Mouse (Mus musculus): ENCODE measurements around the gene Cbr3. TPM values are rescaled to one million over a fixed set of nuclear protein-coding genes. Genes with fewer than 3 reads are reported as not detected.

Cbr3 gene
- total RNA-seq, 2 experiments from 2014 or later = 1.3 to 1.8 TPM

- DNase-seq = peak; percentile 51 to 73
- intact Hi-C loops (cut with DNase I) = no loop called here
Measured at GRCm38 (mm10) chr16:93710924-93711323, 27.9 kb downstream of the Cbr3 start.

- intact Hi-C loops (cut with DNase I) = no loop called here
- DNase-seq = peak; percentile 99
Measured at GRCm38 (mm10) chr16:93711411-93712188, 28.6 kb downstream of the Cbr3 start, which contains the start of gene Dop1b. Gene Dop1b, plus strand, starts transcription at chr16:93711904.

DNA sequence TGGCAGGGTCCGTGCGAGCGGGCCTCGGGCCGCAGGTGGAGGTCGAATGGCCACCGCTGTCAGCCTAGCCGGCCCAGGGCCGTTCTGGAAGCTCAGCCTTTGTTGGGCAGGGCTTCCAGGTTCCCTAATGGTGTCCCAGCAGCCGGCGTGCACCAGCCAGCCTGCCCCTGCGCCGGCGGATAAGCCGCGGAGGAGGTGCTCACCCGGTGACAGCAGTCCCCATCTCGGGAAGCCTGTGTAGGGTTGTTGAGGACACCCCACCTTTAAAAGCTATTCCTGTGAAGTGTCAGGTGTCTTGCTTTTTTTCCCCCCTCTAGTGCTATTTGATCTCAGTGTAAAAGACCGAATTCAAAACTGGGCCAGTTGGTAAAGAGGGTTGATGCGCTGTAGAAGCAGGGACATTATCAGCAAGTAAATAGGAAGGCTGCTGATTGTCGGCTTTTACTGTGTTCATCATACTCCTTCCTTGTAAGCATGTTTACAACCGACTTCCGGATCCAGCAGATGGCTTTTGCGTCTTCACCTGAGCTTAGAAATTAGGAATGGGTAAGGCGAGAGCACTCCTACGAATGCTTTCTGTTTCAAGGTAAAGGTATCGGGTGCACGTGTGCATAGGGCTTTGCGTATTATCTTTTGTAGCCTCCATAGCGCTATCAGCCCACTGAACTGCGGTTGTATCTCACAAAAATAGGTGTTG lies 29.3 kb downstream of the Cbr3 start:
- intact Hi-C loops (cut with DNase I) = no loop called here
- no peak for DNase-seq

- intact Hi-C loops (cut with DNase I) = no loop called here
- no peak for DNase-seq
Measured at GRCm38 (mm10) chr16:93712966-93713365, 30.0 kb downstream of the Cbr3 start.

GRCm38 (mm10) chr16:93714426-93714825 lies 31.4 kb downstream of the Cbr3 start:
- intact Hi-C loops (cut with DNase I) = no loop called here
- no peak for DNase-seq

GRCm38 (mm10) chr16:93715826-93716225 lies 32.8 kb downstream of the Cbr3 start:
- intact Hi-C loops (cut with DNase I) = no loop called here
- DNase-seq = no peak

DNA sequence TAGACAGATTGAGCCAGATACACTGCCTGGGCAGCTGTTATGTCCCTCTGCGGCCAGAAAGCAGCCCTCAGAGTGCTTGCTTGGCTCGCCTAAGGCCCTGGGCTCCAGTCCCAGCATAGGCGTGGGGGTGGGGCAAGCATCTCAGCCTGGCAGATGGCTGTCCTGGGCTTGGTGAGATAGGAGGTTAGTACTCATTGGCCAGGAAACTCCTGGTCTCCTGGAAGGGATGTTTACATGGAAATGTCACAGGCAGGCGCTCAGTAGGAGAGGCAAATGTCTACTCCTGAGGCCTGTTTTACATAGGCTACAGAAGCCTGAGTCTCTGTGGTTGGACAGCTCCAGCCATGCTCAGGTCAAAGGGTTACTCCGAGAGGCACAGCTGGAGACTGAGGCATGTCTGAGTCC lies 34.3 kb downstream of the Cbr3 start:
- DNase-seq = peak; percentile 75 to 84
- intact Hi-C loops (cut with DNase I) = no loop called here

GRCm38 (mm10) chr16:93721771-93722170 lies 38.8 kb downstream of the Cbr3 start:
- no peak for DNase-seq
- intact Hi-C loops (cut with DNase I) = no loop called here

DNA sequence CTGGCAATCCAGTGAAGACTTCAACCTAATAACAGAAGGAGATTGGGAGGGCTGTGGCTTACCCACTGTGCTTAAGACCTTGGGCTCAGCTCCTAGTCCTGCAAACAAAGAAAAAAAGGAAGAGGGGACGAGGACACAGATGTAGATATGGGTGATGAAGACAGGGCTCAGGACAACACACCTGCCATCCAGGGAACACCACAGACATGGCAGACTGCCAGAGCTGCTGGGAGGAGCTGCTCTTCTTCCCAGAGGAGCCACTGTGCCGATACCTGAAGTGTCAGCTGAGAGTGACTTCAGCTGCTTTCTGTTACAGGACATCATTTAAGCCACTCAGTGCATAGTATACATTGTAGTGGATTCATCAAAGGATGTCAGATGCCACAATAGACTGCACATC lies 39.5 kb downstream of the Cbr3 start:
- intact Hi-C loops (cut with DNase I) = no loop called here

DNA sequence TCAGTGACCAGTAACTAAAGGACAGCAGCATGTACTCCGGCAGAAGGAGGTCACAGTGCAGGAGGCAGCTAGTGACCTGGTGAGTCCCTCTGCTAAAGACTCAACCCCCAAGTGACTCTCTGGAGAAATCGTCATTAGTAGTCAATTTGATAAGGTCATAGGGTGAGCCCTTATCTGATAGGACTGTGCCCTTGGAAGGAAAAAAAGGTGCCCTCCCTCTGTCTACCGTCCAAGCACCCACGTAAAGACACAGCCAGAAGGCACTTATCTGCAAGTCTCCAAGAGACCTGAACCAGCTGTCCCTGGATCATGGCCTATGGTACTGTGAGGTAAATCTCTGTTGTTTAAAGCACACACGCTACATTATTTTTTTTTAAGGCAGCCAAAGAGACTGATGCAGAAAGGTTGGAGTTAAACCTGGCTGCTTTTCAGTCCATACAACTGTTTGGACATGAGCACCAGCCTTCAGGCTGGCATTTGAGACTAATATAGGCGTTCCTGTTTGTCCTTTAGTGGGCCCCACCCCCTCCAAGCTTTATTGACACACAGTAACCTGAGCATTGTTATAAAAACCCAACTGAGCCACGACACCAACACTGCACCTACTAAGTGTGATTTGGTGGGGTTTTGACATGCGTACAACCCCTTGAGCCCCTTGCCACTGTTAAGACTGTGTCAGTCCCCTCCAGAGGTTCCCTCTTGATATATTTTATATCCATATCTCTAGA lies 42.6 kb downstream of the Cbr3 start:
- no peak for DNase-seq
- intact Hi-C loops (cut with DNase I) = no loop called here

More for the DNA sequence above, 39.5 kb downstream of the Cbr3 start:
- DNase-seq = no peak

- DNase-seq = no peak
- intact Hi-C loops (cut with DNase I) = no loop called here
Measured at GRCm38 (mm10) chr16:93726186-93726585, 43.2 kb downstream of the Cbr3 start.

DNA sequence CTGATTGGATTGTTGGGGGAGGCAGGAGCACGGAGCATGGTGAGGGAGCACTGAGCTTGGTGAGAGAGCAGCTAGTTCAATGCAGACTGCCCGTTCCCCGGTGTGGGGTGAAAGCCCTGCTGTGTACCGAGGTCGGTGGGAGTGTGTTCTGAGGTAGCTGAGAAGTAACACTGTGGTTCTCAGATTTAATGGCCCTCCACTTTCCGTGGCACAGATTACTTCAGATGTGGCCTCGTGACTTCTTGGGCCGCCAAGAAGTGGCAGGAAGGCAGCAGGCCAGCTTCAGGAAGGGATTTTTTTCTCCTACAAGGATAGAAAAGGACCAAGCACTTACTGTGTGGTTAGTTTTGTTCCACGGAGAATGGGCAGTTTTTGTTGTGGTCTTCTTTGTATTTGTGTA lies 45.7 kb downstream of the Cbr3 start:
- DNase-seq = no peak

GRCm38 (mm10) chr16:93729801-93730721 lies 47.0 kb downstream of the Cbr3 start:
- peak in 1 of 2 experiments; percentile 34 for DNase-seq
- intact Hi-C loops (cut with DNase I) = no loop called here

More for the DNA sequence above, 45.7 kb downstream of the Cbr3 start:
- intact Hi-C loops (cut with DNase I) = no loop called here

DNA sequence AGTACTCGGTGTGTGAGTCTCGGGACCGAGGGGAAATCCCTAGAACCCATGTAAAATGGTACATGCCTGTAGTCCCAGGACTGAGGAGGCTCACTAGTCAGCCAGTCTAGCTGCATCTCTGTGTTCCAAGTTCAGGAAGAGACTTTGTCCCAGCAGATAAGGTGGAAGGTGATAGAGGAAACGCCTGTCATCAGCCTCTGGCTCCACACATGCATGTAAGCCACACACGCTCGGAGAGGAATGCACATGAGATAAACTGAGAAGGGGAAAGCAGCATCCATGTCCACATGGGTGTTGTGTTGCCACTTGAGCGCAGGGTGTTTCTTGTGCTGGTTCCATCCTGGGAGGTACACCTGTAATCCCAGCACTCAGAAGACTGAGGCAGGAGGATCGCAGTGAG lies 48.3 kb downstream of the Cbr3 start:
- no peak for DNase-seq
- intact Hi-C loops (cut with DNase I) = no loop called here

- DNase-seq = peak in 1 of 2 experiments; percentile 27
- intact Hi-C loops (cut with DNase I) = no loop called here
Measured at GRCm38 (mm10) chr16:93732875-93733569, 50.0 kb downstream of the Cbr3 start.

DNA sequence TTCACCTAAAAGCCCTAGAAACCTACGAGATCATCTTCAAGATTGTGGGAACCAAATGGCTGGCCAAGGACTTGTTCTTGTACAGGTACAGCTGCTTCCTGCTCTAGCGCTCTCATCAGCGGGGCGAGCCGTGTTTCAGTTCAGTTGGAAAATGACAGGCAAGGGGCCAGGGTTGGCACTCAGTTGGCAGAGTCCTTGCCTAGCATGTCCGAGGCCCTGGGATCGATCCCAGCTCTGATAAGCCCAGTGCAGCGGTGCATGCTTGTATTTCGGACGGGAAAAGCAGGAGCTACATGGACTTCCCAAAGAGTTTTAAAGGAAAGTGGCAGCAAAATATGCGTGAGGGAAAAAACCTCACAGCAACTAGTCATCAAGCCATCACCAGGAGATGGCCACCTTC lies 56.2 kb downstream of the Cbr3 start:
- intact Hi-C loops (cut with DNase I) = no loop called here
- DNase-seq = no peak
